Mouse (Mus musculus) liver, embryonic 14 days (tissue): ENCODE measurements around the gene Il12rb1. TPM values are rescaled to one million over a fixed set of nuclear protein-coding genes. Genes with fewer than 3 reads are reported as not detected.

ENCODE experiments used
- polyA plus RNA-seq: library from polyadenylated mRNA; depleted of rRNA; stranded (reverse); fragments of >200 nt; gene quantifications from 2 replicates; pipeline ENCODE4 v1.2.3, GENCODE M21; 2012; rRNA removed

The Il12rb1 gene
- polyA plus RNA-seq = 0.10 and 0.17 TPM in 2 replicates

DNA sequence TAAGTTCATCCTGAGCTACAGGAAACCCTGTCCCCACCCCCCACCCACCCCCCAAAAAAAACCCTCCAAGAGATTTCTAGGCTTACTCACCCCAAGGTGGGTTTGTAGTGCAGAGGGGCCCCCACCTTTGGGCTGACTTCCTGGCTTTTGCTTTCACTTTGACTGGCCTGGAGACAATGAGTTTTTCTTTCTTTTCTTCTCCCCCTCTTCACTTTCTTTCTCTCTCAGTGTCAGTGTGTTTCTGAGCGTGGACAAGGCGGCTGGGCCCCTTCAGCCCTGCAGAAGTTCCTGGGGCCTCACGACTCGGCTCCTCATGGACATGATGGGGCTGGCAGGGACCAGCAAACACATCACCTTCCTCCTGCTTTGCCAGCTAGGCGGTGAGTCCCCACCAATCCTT is at the start of gene Il12rb1:
Gene Il12rb1, plus strand, starts transcription at position 211 of the 400 bp plus-strand sequence.

DNA sequence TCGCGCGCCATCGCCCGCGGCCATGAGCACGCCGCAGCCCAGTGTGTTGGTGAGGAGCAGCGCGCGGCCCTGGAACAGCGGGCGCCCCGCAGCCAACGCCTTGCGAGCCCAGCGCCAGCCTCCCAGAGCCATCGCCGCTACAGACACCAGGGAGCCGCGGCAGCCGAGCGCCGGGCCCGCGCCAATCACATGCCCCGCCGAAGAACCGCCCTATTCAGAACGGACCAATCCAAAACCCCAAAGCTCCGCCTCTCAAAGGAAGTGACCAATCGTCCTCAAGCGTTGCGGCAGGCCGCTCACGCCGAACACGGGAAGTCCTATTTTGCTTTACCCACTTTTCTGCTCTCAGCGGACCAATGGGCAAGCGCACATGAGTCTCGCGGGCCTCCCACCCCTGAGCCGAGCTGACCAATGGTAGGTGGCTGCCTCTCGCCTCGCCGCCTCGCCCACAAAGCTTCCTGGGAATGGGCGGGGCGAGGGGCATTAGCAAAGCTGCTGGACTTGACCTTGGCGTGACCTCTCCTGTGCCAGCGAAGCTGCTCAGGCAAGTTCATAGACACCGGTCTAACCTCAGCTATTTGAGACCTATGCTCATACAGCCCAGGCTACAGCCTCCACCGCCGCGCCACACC is 47.4 kb upstream of the Il12rb1 start, which contains the start of gene Mpv17l2:
Gene Mpv17l2, minus strand, starts transcription at position 172 of the 632 bp plus-strand sequence.

DNA sequence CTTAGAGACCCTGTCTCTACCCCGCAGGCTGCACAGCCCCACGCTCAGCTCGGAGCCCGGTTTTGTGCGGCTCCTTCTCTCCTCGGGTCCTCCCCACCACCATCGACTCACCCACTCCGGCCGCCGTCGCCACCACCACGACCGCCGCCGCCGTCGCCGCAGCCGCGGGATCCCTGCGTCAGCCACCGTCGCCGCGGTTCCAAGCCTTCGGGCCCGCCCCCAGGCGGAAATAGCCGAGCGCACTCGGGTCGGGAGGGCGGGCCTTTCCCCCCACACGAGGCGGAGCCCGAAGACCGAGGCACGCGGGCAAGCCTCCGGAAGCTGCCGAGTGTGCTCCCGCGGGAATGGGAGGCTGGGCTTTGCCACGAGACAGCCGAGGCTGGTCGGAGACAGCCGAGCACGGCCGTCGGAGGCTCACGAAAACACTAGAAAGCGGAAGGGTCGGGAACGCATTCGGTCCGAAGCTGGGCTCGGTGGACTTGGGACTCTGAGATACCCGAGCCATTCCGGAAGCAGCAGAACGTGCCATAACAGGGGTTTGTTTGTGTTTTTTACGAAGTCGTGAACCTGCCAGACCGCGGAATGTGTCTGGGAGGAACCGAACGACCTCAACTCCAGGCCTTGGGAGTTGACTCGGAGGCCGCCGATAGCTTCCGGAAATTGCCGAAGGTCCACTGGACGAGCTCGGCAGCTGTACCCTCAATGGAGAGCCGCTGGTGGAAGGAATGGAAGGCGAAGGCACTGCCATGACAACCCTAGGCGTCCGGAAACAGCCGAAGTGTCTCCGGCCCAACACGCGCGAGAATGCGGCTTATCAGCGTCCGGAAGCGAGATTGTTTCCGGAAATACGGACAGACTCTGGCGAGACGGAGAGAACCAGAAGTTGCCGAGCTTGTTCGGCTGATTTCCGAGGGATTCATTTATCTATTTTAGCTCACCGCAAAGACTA is 31.5 kb upstream of the Il12rb1 start, which contains the start of gene Pik3r2:
Gene Pik3r2, minus strand, starts transcription at position 218 of the 949 bp plus-strand sequence.

DNA sequence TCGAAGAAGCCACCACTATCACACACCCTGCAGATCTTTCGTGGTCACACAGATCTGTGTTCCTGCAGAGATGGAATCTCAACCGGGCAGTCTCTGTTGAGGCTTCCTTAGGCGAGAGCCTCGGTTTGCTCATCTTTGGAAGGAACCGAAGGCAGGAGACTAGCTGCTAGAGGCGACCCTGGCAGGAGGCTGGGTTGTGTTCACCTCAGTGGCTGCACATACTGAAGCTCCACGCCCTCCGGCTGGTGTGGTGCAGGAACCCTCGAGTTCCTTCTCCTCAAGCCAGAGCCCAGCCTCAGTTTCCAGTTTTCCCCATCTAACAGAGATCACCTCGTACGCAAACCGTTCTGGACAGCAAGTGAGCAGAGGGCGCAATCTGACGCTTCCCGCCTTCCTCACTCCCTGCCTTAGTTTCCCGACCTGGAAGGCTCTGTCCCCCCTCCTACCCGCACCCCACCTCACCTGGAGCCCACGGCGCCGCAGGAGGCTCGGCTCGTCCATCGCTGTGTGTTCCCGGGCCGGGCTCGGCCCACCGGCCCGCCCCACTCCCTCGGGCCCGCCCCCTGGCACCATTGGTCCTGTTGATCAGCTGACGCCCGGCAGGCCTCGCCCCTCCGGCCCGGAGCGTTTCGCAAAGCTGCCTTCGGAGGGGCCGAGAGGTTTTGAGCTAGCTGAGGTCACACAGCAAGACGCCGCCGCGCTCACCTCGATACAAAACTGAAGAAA is 3.6 kb upstream of the Il12rb1 start, which contains the start of gene Mast3:
Gene Mast3, minus strand, starts transcription at position 574 of the 726 bp plus-strand sequence.

DNA sequence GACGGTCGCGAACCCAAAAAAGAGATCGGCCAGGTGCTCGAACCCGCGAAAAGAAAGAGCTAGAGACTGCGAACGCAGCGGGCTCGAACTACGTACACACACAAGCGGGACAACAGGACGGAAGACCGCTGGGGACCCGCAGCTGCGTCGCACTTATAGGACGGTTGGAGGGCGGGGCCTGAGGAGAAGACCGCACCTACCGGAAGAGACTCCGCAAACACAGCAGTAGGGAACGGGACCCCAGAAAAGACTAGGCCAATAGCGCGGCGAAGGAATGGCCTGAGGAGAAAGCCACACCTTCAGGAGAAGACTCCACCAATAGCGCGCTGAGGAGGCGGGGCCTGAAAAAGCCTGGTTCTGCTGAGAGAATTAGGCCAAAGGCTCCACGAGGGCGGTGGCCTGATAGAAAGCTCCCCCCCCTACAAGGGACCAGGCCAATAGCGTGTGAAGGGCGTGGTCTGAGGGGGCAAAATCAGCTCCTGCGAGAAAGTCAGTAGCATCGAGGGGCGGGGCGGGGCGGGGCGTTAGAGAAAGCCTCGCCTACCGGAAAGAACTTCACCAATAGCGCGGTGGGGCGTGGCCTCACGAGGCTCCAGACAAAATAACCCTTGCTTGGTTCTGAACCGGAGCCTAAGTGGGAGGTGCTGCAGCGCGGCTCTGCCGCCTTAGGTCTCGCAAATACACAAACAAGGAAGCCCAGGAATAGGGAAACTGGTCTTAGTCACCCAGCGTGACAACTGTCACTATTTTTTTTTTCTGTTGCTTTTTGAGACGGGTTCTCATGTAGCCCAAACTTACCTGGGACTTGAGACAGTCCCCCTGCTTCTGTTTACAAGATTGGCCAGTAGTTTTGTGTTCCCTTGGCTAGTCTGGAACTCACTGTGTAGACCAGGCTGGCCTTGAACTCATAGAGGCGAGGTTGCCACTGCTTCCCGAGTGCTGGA is 31.4 kb downstream of the Il12rb1 start, which contains the start of gene Arrdc2:
Gene Arrdc2, minus strand, starts transcription at position 313 of the 944 bp plus-strand sequence.

DNA sequence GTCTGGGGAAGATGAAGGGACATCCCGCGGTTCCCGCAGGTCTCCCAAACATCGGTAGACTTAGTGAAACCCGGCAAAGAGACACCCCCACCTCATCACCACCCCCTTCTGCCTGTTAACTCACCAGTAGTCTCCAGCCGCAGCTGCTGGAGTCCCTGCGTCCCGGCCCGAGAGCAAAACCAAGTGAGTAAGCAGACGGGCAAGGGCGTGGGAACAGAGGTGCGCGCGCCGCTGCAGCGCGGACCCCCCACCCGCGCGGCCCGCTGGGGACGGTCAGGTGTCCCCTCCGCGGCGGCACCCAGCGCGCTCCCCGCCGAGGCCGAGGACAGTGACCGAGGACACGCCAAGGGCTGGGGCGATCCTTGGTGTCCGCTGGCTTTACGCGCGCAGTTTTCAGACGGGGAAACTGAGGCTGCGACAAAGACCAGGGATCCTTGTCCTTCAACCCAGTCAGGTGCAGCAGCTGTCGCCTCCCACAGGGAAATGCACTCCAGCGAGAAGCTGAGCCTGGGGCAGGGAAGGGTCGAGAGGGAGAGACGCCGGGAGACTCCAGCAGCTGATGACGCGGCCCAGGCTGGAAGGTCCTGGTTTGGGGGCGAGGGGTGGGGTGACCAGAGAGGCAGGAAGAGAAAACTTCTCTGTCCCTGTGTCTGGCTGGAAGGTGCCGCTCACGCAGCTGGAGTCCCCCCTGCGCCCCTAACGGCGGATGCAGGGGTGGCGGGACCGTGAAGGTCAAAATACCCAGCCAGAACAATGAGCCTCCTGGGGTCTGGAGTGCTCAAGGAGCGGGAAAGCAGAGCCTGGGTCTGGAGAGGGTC is 54.8 kb downstream of the Il12rb1 start, which contains the start of gene Kcnn1:
Gene Kcnn1, minus strand, starts transcription at position 435 of the 818 bp plus-strand sequence.

Other genes with a start within 250 kb of the Il12rb1 start
- gene Isyna1, start 214.1 kb upstream of the Il12rb1 start, polyA plus RNA-seq = 53.0 and 63.5 TPM in 2 replicates
- 34.5 and 34.9 TPM in 2 replicates for gene Ssbp4, start 199.6 kb upstream of the Il12rb1 start, polyA plus RNA-seq
- 3.7 and 5.1 TPM in 2 replicates for gene Lrrc25, start 192.3 kb upstream of the Il12rb1 start, polyA plus RNA-seq
- gene Gdf15, start 176.0 kb upstream of the Il12rb1 start, polyA plus RNA-seq = 5.7 and 5.9 TPM in 2 replicates
- gene Pgpep1, start 148.1 kb upstream of the Il12rb1 start, polyA plus RNA-seq = 7.8 and 8.5 TPM in 2 replicates
- 130 and 135 TPM in 2 replicates for gene Lsm4, start 135.2 kb upstream of the Il12rb1 start, polyA plus RNA-seq
- 26.4 and 29.1 TPM in 2 replicates for gene Jund, start 109.5 kb upstream of the Il12rb1 start, polyA plus RNA-seq
- gene Iqcn, start 105.0 kb upstream of the Il12rb1 start, polyA plus RNA-seq = not detected in 2 replicates
- 0.08 TPM in 1 of 2 replicates, not detected in the other for gene Gm3336, start 89.9 kb upstream of the Il12rb1 start, polyA plus RNA-seq
- 1.2 and 1.6 TPM in 2 replicates for gene Pde4c, start 84.7 kb upstream of the Il12rb1 start, polyA plus RNA-seq
- gene Rab3a, start 53.8 kb upstream of the Il12rb1 start, polyA plus RNA-seq = 2.3 and 2.5 TPM in 2 replicates
- gene Mpv17l2, start 47.5 kb upstream of the Il12rb1 start, polyA plus RNA-seq = 21.1 and 28.0 TPM in 2 replicates
- gene Pik3r2, start 31.7 kb upstream of the Il12rb1 start, polyA plus RNA-seq = 16.7 and 18.5 TPM in 2 replicates
- 9.1 and 12.1 TPM in 2 replicates for gene Mast3, start 3.4 kb upstream of the Il12rb1 start, polyA plus RNA-seq
- 32.1 and 35.4 TPM in 2 replicates for gene Arrdc2, start 31.3 kb downstream of the Il12rb1 start, polyA plus RNA-seq
- gene Kcnn1, start 54.8 kb downstream of the Il12rb1 start, polyA plus RNA-seq = 0.21 and 0.31 TPM in 2 replicates
- 35.9 and 39.9 TPM in 2 replicates for gene Ccdc124, start 65.5 kb downstream of the Il12rb1 start, polyA plus RNA-seq
- 0.07 and 0.08 TPM in 2 replicates for gene Slc5a5, start 84.3 kb downstream of the Il12rb1 start, polyA plus RNA-seq
- gene Rpl18a, start 89.0 kb downstream of the Il12rb1 start, polyA plus RNA-seq = 2,572 and 2,942 TPM in 2 replicates
- gene Map1s, start 97.5 kb downstream of the Il12rb1 start, polyA plus RNA-seq = 10.3 and 10.8 TPM in 2 replicates